Mouse (Mus musculus) common myeloid progenitor, adult 5-6 weeks (primary cell): ENCODE data around the gene Ctla4. TPM values are rescaled to one million over a fixed set of nuclear protein-coding genes. Genes with fewer than 3 reads are reported as not detected.

ENCODE experiments used
- ATAC-seq: replicated peaks from 2 replicates; pipeline ENCODE4 v1.8.0; 2016; ENCODE audit warnings: low read depth, mild to moderate bottlenecking, moderate TSS enrichment, inconsistent platforms; ENCODE audit not compliant: poor library complexity, severe bottlenecking
- total RNA-seq: library from RNA; stranded (forward); fragments of 200-1000, 187-1606 nt; gene quantifications from 2 replicates; pipeline ENCODE4 v1.2.3, GENCODE M21; 2017

The Ctla4 gene
- total RNA-seq, 1 experiment from 2014 or later = not detected

DNA sequence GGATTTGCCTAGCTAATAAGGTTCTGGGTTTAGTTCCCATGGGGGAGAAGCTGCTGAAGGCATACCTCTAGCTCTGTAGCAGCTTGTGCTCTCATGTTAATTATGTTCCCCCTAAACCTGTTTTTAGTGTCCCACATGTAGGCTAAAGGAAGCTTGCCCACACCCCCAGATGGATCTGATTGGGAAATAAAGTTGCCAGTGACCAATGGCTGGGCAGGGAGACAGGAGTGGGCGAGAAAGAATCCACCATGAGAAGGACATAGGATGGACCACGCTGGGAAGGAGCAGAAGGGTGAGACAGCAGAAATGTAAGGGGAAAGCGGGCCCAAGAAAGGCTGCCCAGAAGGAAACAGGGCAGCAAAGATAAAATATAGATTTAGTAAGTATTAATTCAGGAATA is 23.1 kb upstream of the Ctla4 start:
- ATAC-seq = no peak

- 0 out of 2 replicates have a peak, but pooled peaks have one; percentile 30 for ATAC-seq
Observed at GRCm38 (mm10) chr1:60865167-60865566, 21.6 kb upstream of the Ctla4 start.

DNA sequence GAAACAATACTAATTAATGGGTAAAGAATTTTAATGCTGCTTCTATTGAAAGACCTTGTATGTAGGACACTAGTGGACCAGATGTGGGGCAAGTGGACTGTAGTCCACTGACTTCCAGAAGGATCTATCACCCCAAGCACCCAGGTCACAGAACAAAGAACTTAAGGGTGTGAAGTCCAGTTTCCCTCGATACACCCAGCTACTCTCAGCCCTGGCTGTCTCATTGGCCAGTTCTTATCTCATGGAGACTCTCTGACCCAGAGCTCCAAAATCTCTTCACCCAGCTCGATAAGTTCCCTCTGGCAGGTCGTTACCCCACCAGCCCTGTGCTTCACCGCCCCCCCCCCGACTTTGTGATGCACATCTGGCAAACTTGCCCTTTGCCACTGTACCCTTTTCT is 20.8 kb upstream of the Ctla4 start:
- no peak for ATAC-seq

- peak; percentile 78 for ATAC-seq
Observed at GRCm38 (mm10) chr1:60868333-60869277, 18.2 kb upstream of the Ctla4 start.

GRCm38 (mm10) chr1:60875267-60875666 is 11.5 kb upstream of the Ctla4 start:
- no peak for ATAC-seq

- ATAC-seq = no peak
Observed at GRCm38 (mm10) chr1:60880116-60880867, 6.5 kb upstream of the Ctla4 start.

DNA sequence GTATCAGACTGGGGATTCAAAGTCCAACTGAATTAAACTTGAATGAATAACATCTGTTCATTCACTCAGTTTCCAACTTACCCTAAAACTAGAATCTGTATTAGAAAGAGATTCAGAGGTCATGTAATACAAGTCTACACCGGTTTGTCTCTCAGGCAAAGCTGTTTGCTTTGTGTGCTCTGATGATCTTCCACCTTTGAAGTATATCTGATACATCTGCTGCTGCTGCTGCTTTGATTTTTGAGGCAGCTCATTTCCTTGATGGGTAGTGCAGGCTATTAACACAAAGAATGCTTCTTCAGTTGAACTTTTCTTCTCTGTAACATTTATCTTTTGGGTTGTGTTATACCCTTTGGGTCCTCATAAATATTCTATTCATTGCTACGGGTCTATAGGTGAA is 4.0 kb upstream of the Ctla4 start:
- ATAC-seq = no peak

DNA sequence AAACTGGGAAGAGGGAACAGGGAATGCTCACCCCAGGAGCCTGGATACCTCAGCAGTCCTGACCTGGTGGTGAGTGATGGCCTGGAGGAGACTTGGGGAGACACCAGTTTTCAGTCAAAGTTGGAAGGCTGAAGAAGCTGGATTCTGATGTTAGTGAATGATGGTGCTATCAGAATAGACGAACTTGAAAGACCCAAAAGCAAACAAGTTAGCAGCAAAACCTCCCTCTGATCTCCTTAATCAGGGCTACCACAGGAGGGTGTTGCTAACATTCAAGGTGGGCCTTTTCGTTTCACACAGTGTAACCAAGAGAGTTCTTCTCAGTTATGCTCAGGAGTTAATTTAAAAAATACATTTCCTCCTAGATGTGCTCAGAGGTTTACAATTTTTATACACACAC is 3.5 kb upstream of the Ctla4 start:
- no peak for ATAC-seq

DNA sequence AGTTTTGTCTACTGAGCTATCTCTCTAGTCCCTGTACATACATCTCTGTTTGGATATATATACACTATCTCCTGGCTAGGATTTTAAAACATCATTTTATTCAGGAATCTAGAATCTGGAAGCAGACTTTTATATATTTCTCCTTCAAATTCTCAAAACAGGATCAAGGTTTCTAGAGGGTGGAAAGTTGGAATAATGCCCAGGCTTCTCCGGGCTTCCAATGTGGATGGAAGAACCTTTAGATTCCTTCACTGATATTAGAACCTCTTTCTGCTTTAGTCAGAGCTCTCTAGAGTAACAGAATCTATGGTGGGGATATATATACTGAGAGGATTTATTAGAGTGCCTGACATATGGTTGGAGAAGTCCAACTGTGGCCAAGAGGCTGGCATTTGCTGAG is 2.2 kb upstream of the Ctla4 start:
- ATAC-seq = no peak

GRCm38 (mm10) chr1:60898127-60898932 is 11.5 kb downstream of the Ctla4 start:
- ATAC-seq = no peak

GRCm38 (mm10) chr1:60898933-60899210 is 12.1 kb downstream of the Ctla4 start:
- no peak for ATAC-seq

- no peak for ATAC-seq
Observed at GRCm38 (mm10) chr1:60899244-60899643, 12.4 kb downstream of the Ctla4 start.

DNA sequence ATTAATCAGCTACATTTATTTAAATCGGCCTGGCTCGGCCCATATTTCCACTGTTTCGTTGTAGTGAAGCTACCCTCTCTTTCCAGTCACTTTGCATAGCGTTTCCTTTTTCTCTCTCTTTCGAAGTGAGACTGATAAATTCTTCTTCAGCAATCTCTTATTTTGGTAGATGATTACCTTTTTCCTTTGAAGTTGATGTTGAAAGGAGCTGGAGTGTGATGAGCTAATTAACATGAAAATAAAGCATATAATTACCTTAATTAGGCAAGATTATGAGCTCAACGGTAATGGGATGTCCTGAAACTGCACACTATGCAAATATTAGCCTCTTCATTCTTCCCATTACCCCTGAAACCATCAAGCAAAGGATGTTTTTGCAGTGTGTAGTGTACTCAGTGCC is 15.7 kb downstream of the Ctla4 start:
- no peak for ATAC-seq

DNA sequence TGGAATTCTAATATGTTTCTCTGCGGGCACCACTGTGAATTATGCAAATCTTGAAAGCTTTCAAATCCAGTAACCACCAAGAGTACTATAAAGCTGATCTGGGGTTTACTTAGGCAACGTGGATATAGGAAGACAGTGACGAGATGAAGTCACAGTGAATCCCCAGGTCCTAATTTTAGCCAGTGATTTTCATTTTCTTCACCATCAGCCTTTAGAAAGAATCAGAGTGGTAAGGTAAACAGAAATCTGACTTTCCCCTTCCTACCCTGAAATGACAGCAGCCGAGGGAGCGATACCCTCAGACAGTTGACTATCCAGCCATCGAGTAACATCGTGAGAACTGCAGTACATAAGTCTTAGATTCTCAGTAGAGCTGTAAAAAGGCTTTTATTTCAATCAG is 16.3 kb downstream of the Ctla4 start:
- no peak for ATAC-seq

- ATAC-seq = no peak
Observed at GRCm38 (mm10) chr1:60904456-60904978, 17.7 kb downstream of the Ctla4 start.

DNA sequence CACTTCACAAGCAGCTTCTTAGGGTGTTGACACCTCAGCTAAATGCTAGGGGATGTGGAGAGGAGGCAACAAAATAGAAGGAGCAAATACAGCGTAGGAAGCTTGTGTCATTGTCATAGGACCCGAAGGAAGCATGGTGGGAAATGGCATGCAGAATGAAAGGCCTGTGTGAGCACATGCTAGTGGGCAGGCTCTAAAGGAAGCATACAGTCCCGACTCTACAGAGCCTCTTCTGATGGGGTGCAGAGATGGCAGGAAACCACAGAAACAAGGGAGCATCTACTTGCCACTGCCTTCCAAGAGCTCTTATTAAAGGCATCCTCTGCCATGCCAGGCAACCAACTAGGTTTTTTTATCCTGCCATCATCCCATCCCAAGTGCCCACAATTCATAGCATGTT is 20.7 kb downstream of the Ctla4 start:
- ATAC-seq = no peak

GRCm38 (mm10) chr1:60908751-60909161 is 22.0 kb downstream of the Ctla4 start:
- ATAC-seq = no peak

DNA sequence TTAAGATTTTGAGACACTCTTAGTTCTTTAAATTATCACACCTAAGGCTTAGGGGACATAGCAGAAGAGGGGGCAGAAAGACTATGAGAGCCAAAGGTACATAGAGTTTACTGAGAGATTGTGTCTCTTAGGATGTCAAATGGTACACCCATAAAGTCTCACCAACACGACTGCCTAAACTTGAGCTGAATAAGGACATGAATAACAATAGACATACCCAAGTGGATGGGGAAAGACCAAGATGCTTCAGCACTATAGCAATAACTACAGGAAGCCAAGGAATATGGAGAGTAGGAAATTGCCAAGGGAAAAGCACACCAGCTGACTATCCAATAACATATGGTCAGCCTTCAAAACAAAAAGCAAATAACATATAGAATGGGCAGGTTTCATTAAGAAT is 22.9 kb downstream of the Ctla4 start:
- ATAC-seq = no peak

DNA sequence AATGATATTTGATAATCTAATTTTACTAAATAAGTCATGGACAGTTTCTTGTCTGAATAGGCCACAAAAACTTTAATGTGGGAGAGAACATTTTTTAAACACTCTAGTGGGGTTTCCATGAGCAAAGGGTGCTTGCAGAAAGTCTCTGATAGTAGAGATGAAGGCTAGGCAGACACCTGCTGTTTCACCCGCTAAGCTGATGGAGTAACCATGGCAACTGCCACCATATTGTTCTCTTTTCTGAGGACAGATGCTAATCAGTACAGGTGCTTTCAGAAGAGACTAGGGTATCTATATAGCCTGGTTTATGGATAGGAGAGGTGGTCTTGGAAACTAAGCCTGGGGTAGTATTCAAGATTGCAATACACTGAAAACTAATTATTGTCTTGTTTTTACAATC is 24.0 kb downstream of the Ctla4 start:
- no peak for ATAC-seq

- ATAC-seq = peak; percentile 65
Observed at GRCm38 (mm10) chr1:60911631-60912030, 24.8 kb downstream of the Ctla4 start.
